Mouse (Mus musculus) T-helper 1 cell (primary cell): ENCODE measurements around the gene Gm5767.
"Not testable (repeated sequence)": the region's sequence is repeated elsewhere in the genome, so short reads cannot be mapped to it uniquely, and the experiment has no call there.

Source experiments
- in situ Hi-C: fragments of 300-600 bp; cut with MboI, MseI; formaldehyde crosslinking; loops from one replicate; pipeline ENCODE4 v1.15.1; 2025; ENCODE audit warnings: high pct_unique_total_duplicates

Gm5767 gene

DNA sequence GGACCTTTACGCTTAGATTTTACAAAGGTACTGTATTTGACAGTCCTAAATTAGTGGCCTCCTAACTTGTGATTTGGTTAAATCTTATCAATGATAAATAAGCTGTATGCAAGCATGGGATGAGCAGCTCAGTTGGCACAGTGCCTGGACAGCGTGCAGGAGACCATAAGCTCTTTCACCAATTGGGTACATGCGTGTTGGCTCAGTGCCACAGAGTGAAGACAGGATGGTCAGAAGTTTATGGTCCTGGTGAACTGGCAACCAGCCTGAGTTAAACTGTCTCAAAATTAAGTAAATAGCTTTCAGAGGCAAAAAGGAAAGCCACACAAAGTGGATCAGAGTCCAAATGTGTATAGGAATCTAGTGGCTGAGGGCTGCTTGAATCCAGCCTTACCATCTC lies 20.0 kb downstream of the Gm5767 start:
- in situ Hi-C loops = no loop called here

DNA sequence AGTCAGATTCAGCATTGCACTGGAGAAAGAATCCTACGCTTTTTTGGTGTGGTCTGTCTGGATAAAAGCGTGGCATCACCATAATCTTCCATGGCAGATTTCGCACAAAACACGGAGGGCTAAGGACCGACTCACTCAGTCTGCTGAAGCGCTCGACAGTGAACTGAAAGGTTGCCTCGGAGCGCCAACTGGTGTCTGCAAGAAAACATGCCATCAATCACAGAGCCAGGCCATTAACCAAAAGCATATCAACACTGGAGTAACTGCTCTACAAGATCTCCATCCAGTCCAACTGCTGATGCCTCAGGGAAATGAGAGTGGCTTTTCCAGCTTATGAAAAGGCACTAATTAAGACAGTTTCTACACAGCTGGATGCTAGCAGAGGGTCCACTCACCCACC lies 31.4 kb downstream of the Gm5767 start:
- in situ Hi-C loops = no loop called here

DNA sequence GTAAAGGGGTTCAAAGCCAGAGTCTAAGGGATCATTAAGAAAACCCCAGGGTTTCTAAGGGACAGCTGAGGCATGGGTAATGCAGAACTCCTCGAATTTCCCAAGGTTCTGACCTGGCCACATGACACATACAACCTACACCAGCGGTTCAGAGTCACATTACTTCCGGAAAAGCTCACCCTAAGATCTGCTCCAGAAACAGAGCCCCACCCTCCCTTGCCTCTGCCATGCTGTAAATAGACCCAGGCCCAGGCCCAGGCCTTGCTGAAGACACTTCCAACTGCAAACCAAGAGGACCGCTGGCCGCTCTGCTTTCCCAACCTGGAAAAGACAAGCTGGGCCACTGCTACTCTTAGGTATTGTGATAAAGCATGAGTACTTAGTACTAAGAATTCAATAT lies 34.3 kb downstream of the Gm5767 start:
- in situ Hi-C loops = no loop called here

DNA sequence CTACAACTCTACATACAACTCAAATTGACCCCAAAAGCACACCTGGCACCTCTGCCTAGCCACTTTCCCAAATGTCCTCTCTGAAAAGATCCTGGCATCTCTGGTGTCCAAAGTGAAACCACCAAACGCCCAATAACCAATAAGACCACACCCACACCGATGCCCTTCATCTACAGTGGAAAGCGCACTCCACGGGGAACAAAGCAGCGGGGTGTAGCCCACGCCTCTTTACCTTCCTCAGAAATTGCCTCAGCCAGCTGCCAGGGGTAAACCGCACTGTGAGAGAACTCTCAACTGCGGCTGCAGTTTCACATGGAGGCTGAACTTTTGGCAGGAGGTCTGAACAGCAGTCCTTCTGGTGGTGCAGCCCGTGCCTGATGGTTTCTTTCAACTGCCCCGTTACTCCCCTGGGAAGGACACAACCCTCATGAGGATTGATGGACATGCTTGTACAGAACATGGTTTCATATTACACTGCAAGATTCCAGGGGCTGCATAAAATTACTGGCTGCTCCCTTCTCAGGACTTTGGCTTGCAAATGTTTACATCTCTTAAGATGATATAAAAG lies 35.0 kb downstream of the Gm5767 start:
- in situ Hi-C loops = no loop called here

DNA sequence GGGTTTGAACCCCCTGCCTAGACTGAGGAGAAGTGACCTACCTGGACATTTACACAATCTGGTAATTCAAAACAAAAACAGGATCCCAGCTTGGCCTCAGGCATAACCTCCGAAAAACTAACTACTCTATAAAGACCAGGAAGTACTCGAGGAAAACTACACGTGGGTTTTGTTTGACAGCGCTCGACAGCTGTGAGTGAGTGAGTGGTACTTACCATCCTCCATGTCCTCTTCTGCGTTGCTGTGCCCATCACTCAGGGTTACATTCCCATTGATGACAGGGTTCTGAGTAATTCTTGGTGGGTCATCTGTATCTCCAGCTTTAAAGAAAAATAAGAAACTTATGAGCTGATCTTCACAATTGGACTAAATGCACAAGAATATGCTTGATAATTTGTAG lies 35.7 kb downstream of the Gm5767 start:
- in situ Hi-C loops = no loop called here

DNA sequence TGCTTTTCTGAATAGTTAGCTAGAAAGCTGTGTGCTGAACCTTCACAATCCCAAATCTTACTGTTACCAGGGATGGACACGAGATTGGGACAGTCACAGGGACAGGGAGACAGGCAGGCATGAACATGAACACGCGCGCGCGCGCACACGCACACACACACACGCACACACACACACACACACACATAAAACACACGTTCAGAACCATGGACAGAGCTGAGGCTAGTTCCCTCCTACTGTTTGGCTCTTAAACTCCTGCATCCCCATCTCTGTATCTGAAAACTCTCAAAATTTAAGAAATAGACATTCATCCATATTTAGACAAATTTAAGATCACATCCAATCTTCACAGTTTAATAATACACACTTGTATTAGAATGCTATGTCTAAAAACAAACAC lies 37.2 kb downstream of the Gm5767 start:
- in situ Hi-C loops = no loop called here

DNA sequence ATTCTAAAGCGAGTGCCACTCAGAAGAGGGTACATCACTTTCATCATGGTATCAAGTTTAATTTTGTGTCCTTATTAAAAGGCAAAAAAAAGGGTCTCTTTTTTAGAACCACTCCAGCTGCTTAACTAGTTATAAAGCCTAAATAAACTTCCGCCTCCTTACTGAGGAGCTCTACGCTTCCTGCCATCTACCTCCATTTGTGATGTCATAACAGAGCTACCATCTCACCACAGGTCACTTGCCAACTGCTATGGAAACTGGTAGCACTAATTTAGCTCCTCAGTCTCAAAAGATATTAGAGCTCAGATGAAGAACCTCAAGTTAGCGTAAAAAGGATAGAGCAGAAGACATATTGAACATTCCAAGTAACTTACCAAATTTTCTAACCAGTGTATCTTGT lies 39.9 kb downstream of the Gm5767 start:
- in situ Hi-C loops = no loop called here

DNA sequence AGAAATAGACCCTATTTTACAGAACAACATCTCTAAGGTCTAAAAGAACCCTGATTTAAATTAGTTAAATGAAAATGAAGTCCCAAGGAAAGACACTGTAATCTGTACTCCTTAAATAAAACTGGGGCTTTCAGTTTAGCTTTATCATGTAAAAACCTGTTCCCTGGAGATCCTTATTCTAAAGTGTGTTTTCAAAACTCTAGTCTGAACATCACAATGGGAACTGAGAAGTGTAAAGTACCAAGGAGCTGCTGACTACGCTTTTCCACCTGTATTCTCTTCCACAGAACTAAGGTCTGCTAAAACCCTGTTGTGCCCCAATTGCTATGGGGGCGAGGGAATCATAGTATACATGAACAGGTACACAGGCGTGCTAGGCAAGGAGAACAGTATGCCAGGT lies 43.5 kb downstream of the Gm5767 start:
- in situ Hi-C loops = no loop called here

DNA sequence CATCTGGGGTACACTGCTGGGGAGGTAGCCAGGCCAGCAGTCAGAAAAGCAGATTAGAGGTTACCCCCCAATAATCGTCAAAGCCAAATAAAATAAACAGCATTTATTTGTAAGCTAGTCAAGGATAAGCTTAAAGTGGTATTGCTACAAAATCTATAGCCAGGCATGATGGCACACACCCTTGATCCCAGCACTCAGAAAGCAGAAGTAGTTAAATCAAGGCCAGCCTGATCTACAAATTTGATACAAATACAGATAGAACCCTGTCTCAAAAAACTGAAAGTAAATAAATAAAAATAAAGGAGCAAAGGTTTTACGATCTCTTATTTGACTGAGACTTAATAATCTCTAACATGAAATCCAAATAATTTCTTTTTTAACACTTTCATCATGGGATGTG lies 45.2 kb downstream of the Gm5767 start:
- in situ Hi-C loops = no loop called here

DNA sequence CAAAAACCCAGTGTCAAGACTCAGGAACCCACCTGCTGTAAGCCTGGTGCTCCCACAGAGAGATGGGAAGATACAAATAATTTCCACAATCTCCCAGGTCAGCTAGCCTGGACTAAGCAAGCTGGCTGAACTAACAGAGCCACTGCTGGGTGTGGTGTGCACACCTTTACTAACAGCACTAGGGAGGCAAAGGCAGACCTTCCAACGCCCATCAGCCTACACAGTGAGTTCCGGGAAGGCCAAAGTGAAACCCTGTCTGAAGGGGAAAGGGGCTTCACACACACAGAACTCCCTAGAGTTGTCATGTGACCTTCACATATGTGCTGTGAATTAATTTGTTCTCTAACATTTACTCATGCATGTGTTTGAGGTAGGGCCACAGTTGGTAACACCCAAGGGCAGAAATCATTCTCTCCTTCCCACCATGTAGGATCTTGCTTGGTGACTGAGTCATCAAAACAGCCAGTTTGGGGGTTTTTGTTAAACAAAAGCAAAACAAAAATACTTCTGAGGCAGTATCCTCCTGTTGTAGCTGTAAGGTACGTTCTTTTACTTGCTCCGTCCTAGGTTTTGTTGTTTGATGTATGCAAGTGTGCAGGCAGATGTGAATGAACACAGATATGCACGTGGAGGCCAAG lies 47.7 kb downstream of the Gm5767 start:
- in situ Hi-C loops = no loop called here

DNA sequence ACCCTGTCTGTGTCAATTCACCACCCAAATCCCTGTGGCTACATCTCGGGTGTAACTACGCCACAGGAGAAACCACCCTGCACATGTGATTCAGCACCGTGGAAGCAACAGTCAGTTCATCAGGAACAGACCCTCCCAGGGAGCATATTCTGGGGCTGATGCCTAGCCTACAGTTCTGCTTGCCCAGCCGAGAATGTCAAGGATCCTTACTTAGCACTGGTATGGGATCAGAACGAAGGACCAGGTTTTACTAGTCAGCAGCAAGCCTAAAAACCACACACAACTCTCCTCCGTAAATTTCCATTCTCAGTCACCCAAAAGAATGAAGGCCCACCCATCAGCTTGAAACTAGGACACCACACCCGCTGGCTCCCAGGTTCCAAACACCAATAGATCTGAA lies 51.1 kb downstream of the Gm5767 start:
- in situ Hi-C loops = no loop called here

DNA sequence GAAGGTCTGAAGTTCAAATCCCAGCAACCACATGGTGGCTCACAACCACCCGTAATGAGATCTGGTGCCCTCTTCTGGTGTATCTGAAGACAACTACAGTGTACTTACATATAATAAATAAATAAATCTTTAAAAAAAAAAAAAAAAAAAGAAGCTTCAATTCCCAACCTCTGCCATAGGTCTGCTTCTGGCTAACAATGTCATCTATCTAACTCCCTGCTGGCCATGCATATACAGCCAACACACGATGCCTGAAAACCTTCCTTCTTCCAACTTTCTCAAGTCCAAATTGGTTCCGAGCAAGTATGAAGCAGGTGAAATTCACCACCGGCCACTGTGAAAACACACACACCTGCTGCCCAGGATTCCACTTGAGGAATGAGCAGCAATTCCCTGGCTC lies 51.9 kb downstream of the Gm5767 start:
- in situ Hi-C loops = not testable (repeated sequence)
